Mouse (Mus musculus) heart, embryonic 16.5 days (tissue): ENCODE results near the gene Gphb5. TPM values are rescaled to one million over a fixed set of nuclear protein-coding genes. Genes with fewer than 3 reads are reported as not detected.
A peak's percentile ranks its signal among the peaks of the same experiment; 100 is the strongest.

ENCODE experiments used
- ATAC-seq: fragments of 200-750 bp; cut with Nextera tagmentation; replicated peaks from 2 replicates; pipeline ENCODE4 v1.8.0; 2017; ENCODE audit warnings: moderate number of reproducible peaks; ENCODE audit not compliant: insufficient read depth, low FRiP score; ENCODE audit errors: extremely low read depth
- H3K27ac ChIP-seq: fragments of 300-500 bp; sonication (generic); 2 replicates; pipeline ENCODE4 v1.5.1; 2014; ENCODE audit warnings: mild to moderate bottlenecking, low read length, control low read depth, moderate library complexity
- H3K27me3 ChIP-seq: fragments of 300-500 bp; sonication (generic); 2 replicates; pipeline ENCODE4 v1.6.1; 2014; ENCODE audit warnings: low read length, mixed read lengths; ENCODE audit not compliant: control insufficient read depth, insufficient read depth
- H3K36me3 ChIP-seq: fragments of 300-500 bp; sonication (generic); 2 replicates; pipeline ENCODE4 v1.6.1; 2014; ENCODE audit not compliant: control insufficient read depth, insufficient read depth
- H3K4me1 ChIP-seq: fragments of 300-500 bp; sonication (generic); 2 replicates; pipeline ENCODE4 v1.6.1; 2014; ENCODE audit warnings: low read length, mixed read lengths; ENCODE audit not compliant: control insufficient read depth, insufficient read depth
- H3K4me2 ChIP-seq: fragments of 300-500 bp; sonication (generic); 2 replicates; pipeline ENCODE4 v1.6.1; 2014; ENCODE audit warnings: low read depth, mild to moderate bottlenecking, control low read depth, low read length
- H3K4me3 ChIP-seq: fragments of 300-500 bp; sonication (generic); 2 replicates; pipeline ENCODE4 v1.5.1; 2014; ENCODE audit warnings: mild to moderate bottlenecking, control low read depth, low read length
- H3K9ac ChIP-seq: fragments of 300-500 bp; sonication (generic); 2 replicates; pipeline ENCODE4 v1.6.1; 2014; ENCODE audit warnings: low read length, control low read depth
- H3K9me3 ChIP-seq: fragments of 300-500 bp; sonication (generic); replicated peaks from 2 replicates; pipeline ENCODE4 v1.6.1; 2016; ENCODE audit warnings: low read length; ENCODE audit not compliant: control insufficient read depth
- WGBS: fragments of 180-500 bp; shearing (Covaris S2); extraction: QIAGEN DNeasy Blood & Tissue Kit; methylation state at CpG from one replicate; pipeline ENCODE4 v1.1.7; 2014; 5-methylcytosine and 5-hydroxymethylcytosine counted together
- polyA plus RNA-seq: library from polyadenylated mRNA; unstranded; fragments of >200 nt; fragmentation: Nextera tagmentation; extraction: Ambion mirVana; gene quantifications from 2 replicates; pipeline ENCODE4 v1.2.1, GENCODE M21; 2015

Gphb5 gene
- polyA plus RNA-seq = 0.08 TPM in 1 of 2 replicates, not detected in the other

- Histone ChIP-seq H3K27ac (no peak within 1 kb of the TSS), H3K4me1 (no peaks in the 10 kb centered on the region), H3K4me3 (no peak within 1 kb of the TSS), H3K4me2 (no peak within 1 kb of the TSS), H3K27me3 (no peaks in the 10 kb centered on the region), H3K36me3 (no peaks in the 10 kb centered on the region), H3K9ac (no peak within 1 kb of the TSS), H3K9me3 (no peaks in the 10 kb centered on the region)
- 84% methylated on average over 4 of the region's 4 CpGs for WGBS
- ATAC-seq = no peak
Measured at GRCm38 (mm10) chr12:75416681-75417080, at the start of gene Gphb5. Gene Gphb5 (minus strand): TSS chr12:75416781.

GRCm38 (mm10) chr12:75466206-75466605 lies 49.6 kb upstream of the Gphb5 start:
- Histone ChIP-seq H3K4me2 (no peak overlapping the region), H3K36me3 (peaks cover 23% of the 10 kb centered on the region), H3K4me1 (no peaks in the 10 kb centered on the region), H3K9me3 (no peaks in the 10 kb centered on the region), H3K9ac (no peak overlapping the region), H3K4me3 (no peak overlapping the region), H3K27me3 (no peaks in the 10 kb centered on the region), H3K27ac (no peak overlapping the region)
- 86% methylated on average over 7 of the region's 7 CpGs for WGBS
- no peak for ATAC-seq

- H3K9ac ChIP-seq = no peak overlapping the region
- no peaks in the 10 kb centered on the region for H3K27me3 ChIP-seq
- H3K9me3 ChIP-seq = no peaks in the 10 kb centered on the region
- 0 out of 2 replicates have a peak, but pooled peaks cover 2% of the 10 kb centered on the region for H3K4me1 ChIP-seq
- ATAC-seq = no peak
- WGBS = 74% methylated on average over 9 of the region's 9 CpGs
- no peak overlapping the region for H3K27ac ChIP-seq
- H3K4me2 ChIP-seq = no peak overlapping the region
- no peak overlapping the region for H3K4me3 ChIP-seq
- H3K36me3 ChIP-seq = peaks cover 30% of the 10 kb centered on the region
Measured at GRCm38 (mm10) chr12:75464016-75464769, 47.6 kb upstream of the Gphb5 start.

GRCm38 (mm10) chr12:75460561-75460960 lies 44.0 kb upstream of the Gphb5 start:
- Histone ChIP-seq H3K27ac (0 out of 2 replicates have a peak overlapping the region, but pooled peaks have one; percentile 24), H3K36me3 (peaks cover 27% of the 10 kb centered on the region)

GRCm38 (mm10) chr12:75459656-75460055 lies 43.1 kb upstream of the Gphb5 start:
- Histone ChIP-seq H3K36me3 (peaks cover 21% of the 10 kb centered on the region), H3K4me1 (0 out of 2 replicates have a peak, but pooled peaks cover 2% of the 10 kb centered on the region), H3K9me3 (no peaks in the 10 kb centered on the region), H3K27me3 (no peaks in the 10 kb centered on the region), H3K4me2 (no peak overlapping the region), H3K4me3 (no peak overlapping the region), H3K27ac (no peak overlapping the region), H3K9ac (no peak overlapping the region)
- ATAC-seq = no peak
- WGBS = 86% methylated on average over 5 of the region's 5 CpGs

More at GRCm38 (mm10) chr12:75460561-75460960, 44.0 kb upstream of the Gphb5 start:
- Histone ChIP-seq H3K4me2 (no peak overlapping the region), H3K4me1 (0 out of 2 replicates have a peak, but pooled peaks cover 2% of the 10 kb centered on the region), H3K27me3 (no peaks in the 10 kb centered on the region), H3K9me3 (no peaks in the 10 kb centered on the region), H3K4me3 (no peak overlapping the region), H3K9ac (no peak overlapping the region)
- no peak for ATAC-seq
- WGBS = 73% methylated on average over 5 of the region's 5 CpGs

GRCm38 (mm10) chr12:75453441-75453840 lies 36.9 kb upstream of the Gphb5 start:
- H3K36me3 ChIP-seq = peaks cover 22% of the 10 kb centered on the region
- no peak overlapping the region for H3K9ac ChIP-seq
- H3K4me3 ChIP-seq = no peak overlapping the region
- H3K4me2 ChIP-seq = no peak overlapping the region
- no peaks in the 10 kb centered on the region for H3K9me3 ChIP-seq
- no peaks in the 10 kb centered on the region for H3K27me3 ChIP-seq
- no peaks in the 10 kb centered on the region for H3K4me1 ChIP-seq
- no peak overlapping the region for H3K27ac ChIP-seq
- ATAC-seq = no peak
- 88% methylated on average over 6 of the region's 6 CpGs for WGBS

GRCm38 (mm10) chr12:75453027-75453426 lies 36.4 kb upstream of the Gphb5 start:
- Histone ChIP-seq H3K36me3 (peaks cover 22% of the 10 kb centered on the region), H3K27ac (no peak overlapping the region)
- WGBS = 70% methylated on average over 4 of the region's 4 CpGs

GRCm38 (mm10) chr12:75450592-75450991 lies 34.0 kb upstream of the Gphb5 start:
- Histone ChIP-seq H3K4me1 (no peaks in the 10 kb centered on the region), H3K4me2 (no peak overlapping the region), H3K4me3 (no peak overlapping the region), H3K36me3 (peaks cover 18% of the 10 kb centered on the region), H3K27ac (no peak overlapping the region), H3K9ac (no peak overlapping the region), H3K9me3 (no peaks in the 10 kb centered on the region), H3K27me3 (no peaks in the 10 kb centered on the region)
- 80% methylated on average over 8 of the region's 8 CpGs for WGBS
- no peak for ATAC-seq

More at GRCm38 (mm10) chr12:75453027-75453426, 36.4 kb upstream of the Gphb5 start:
- Histone ChIP-seq H3K4me3 (no peak overlapping the region), H3K9ac (no peak overlapping the region), H3K27me3 (no peaks in the 10 kb centered on the region), H3K4me2 (no peak overlapping the region), H3K9me3 (no peaks in the 10 kb centered on the region), H3K4me1 (no peaks in the 10 kb centered on the region)
- ATAC-seq = no peak

- Histone ChIP-seq H3K27me3 (no peaks in the 10 kb centered on the region), H3K4me2 (no peak overlapping the region), H3K4me1 (no peaks in the 10 kb centered on the region), H3K9me3 (no peaks in the 10 kb centered on the region), H3K27ac (peak overlapping the region; percentile 51), H3K4me3 (no peak overlapping the region), H3K9ac (no peak overlapping the region), H3K36me3 (peaks cover 18% of the 10 kb centered on the region)
- ATAC-seq = no peak
- 76% methylated on average over 14 of the region's 14 CpGs for WGBS
Measured at GRCm38 (mm10) chr12:75450011-75450410, 33.4 kb upstream of the Gphb5 start.
